Mouse (Mus musculus): ENCODE measurements around the gene Gm49403. TPM values are rescaled to one million over a fixed set of nuclear protein-coding genes. Genes with fewer than 3 reads are reported as not detected.
A peak's percentile ranks its signal among the peaks of the same experiment; 100 is the strongest.

The Gm49403 gene
- polyA plus RNA-seq, 1 experiment = not detected

DNA sequence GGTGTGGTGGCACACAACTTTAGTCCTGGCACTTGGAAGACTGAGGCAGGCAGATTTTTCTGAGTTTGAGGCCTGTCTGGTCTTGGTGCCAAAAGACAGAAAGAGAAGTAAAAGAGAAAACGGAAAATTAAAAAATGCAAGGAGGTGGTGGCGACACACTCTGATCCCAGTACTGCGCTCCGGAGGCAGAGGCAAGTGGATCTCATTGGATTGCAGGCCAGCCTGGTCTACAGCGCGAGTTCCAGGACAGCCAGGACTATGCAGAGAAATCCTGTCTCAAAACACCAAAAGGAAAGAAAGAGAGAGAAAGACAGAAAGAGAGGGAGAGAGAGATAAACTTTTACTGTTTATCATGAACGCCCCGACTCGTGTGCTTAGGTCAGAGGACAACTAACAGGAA lies 12.9 kb upstream of the Gm49403 start:
- no peak for TF ChIP-seq CTCF (IDR thresholded peaks at IDR 0.05; ENCODE audit: insufficient read depth, low read length)
- no peak for TF ChIP-seq POLR2A (IDR thresholded peaks at IDR 0.05; ENCODE audit: borderline replicate concordance, extremely low read depth, low read depth, low read length)
- DNase-seq = no peak
- Histone ChIP-seq H3K4me1 (ENCODE audit: control insufficient read depth, insufficient read depth, low read length) (no peaks in the 10 kb centered on the region; the same call in 1 of the 2 replicates), H3K4me3 (replicated peaks; ENCODE audit: extremely low read depth, low read depth, low read length) (peak overlapping the region; percentile 72)
- 20% methylated on average over 9 of the region's 9 CpGs for WGBS

DNA sequence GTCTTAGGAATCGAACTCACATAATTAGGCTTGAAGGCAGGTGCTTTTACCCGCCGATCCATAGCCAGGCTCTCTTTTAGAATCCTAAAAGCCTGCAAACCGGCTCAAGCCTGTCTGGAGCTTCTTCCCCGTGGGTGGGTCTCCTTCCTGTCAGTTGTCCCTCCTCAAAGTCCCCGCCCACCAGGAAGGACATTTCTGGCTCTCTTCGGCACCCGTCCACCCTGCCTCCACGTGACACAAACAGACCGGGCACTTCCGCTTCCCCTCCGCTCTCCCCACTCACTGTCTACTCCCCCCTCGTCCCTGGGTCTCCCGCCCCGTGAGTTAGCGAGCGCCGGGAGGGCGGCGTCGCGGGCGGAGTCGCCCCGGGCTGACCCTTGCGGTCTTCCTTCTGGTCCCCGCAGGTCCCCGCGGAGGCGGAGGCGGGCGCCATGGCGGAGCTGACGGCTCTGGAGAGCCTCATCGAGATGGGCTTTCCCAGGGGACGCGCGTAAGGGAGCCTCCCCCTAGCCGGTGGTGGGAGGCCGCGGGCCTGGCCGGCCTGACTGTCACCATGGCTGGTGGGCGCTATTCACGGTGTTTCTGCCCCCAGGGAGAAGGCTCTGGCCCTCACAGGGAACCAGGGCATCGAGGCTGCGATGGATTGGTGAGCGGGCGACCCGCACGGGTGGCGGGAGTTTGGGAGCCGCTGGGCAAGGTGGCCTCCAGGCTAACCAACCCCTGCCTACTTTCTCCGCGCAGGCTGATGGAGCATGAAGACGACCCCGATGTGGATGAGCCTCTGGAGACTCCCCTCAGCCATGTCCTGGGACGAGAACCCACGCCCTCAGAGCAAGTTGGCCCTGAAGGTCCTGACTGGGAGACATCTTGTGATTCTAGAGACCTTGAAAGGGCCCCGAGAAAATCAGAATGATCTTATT lies 12.2 kb upstream of the Gm49403 start, which contains the start of gene Ubxn1:
Gene Ubxn1, plus strand, starts transcription at position 230 of the 920 bp plus-strand sequence.
- no peaks in the 10 kb centered on the region; the same call in 1 of the 2 replicates for H3K4me1 ChIP-seq (ENCODE audit: control insufficient read depth, insufficient read depth, low read length)
- peak; percentile 98 for DNase-seq
- 1% methylated on average over 59 of the region's 59 CpGs for WGBS
- no peak for TF ChIP-seq CTCF (IDR thresholded peaks at IDR 0.05; ENCODE audit: insufficient read depth, low read length)
- TF ChIP-seq POLR2A (IDR thresholded peaks at IDR 0.05; ENCODE audit: borderline replicate concordance, extremely low read depth, low read depth, low read length) = peak; percentile 51; the same call in 1 of the 2 replicates
- H3K4me3 ChIP-seq (replicated peaks; ENCODE audit: extremely low read depth, low read depth, low read length) = peak within 1 kb of the TSS; percentile 72

DNA sequence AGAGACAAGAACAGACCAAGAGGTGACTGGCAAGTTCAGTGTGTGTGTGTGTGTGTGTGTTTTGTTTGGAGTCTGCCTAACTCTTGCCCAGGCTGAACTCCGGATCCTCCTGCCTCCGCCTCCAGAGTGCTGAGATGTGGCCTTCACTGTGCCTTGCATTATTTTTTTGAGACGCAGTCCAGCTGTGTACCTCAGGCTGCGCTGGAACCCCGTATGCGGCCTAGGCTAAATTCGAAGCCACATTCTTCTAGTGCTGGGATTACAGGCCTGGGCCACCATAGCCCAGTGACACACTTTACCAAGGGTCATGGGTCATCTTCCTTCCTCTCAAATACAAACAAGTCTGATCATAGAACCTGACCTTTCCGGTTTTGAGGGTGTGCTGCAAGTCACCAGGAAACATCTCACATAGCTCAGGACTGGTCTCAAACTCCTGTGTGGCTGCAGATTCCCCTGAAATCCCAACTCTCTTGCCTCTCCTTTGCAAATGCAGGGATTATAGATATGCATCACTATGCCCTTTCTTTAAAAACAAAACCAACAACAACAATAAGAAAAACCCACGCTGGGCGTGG lies 11.4 kb upstream of the Gm49403 start:
- DNase-seq = no peak
- Histone ChIP-seq H3K4me3 (replicated peaks; ENCODE audit: extremely low read depth, low read depth, low read length) (peak overlapping the region; percentile 72), H3K4me1 (ENCODE audit: control insufficient read depth, insufficient read depth, low read length) (no peaks in the 10 kb centered on the region; the same call in 1 of the 2 replicates)
- TF ChIP-seq CTCF (IDR thresholded peaks at IDR 0.05; ENCODE audit: insufficient read depth, low read length) (no peak), POLR2A (IDR thresholded peaks at IDR 0.05; ENCODE audit: borderline replicate concordance, extremely low read depth, low read depth, low read length) (no peak)
- 57% methylated on average over 10 of the region's 10 CpGs for WGBS

DNA sequence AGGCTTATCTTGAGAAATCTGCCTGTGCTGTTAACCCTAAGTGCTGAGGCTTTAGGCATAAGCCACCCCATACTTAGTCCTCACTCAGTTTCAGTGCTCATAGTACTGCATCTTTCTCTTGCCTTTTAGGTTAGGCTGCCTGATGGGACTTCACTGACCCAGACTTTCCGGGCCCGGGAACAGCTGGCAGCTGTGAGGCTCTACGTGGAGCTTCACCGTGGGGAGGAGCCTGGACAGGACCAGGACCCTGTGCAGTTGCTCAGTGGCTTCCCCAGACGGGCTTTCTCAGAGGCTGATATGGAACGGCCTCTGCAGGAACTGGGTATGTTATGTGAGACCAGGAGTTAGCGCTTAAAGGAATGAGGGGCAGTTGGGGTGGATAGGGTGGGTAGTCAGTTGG lies 8.7 kb upstream of the Gm49403 start:
- no peak for TF ChIP-seq POLR2A (IDR thresholded peaks at IDR 0.05; ENCODE audit: borderline replicate concordance, extremely low read depth, low read depth, low read length)
- TF ChIP-seq CTCF (IDR thresholded peaks at IDR 0.05; ENCODE audit: insufficient read depth, low read length) = no peak
- DNase-seq = no peak
- WGBS = 89% methylated on average over 7 of the region's 7 CpGs
- Histone ChIP-seq H3K4me3 (replicated peaks; ENCODE audit: extremely low read depth, low read depth, low read length) (no peak overlapping the region), H3K4me1 (ENCODE audit: control insufficient read depth, insufficient read depth, low read length) (peaks cover 3% of the 10 kb centered on the region)

DNA sequence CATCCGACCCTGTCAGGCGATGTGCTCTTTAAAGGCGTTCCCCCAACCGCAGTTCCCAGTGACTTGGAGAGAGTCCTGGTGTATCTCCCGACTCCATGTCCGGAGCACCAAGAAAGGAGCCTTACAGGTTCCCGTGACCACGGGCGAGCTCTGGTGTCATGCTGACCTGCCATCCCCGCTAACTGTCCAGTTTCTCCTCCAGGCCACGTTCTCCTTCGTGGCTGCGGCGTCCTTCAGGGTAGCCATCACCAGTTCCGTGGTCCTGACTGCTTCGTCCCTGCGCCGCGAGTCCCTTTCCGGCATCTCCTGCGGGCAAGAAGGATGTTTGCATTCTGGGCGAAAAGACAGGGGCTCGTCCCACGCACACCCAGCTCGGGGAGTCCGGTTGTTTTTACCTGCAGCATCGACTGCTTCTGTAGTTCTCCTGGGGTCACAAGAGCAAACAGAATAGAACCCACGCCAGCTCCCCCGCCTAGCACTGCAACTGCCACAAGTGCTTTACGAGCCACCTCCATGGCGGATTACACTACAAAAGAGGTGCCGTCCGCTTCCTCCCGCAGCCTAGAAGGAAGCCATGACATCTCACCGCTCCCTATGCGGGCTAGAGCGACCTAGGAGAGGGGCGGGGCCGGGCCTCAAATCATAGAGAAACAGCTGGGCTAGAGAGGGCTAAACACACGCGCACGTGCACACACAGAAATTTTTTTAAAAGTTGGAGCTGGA lies 3.3 kb upstream of the Gm49403 start, which contains the start of gene Uqcc3:
Gene Uqcc3, minus strand, starts transcription at position 613 of the 723 bp plus-strand sequence.
- H3K4me3 ChIP-seq (replicated peaks; ENCODE audit: extremely low read depth, low read depth, low read length) = peak within 1 kb of the TSS; percentile 76
- under 1% methylated on average over 42 of the region's 42 CpGs for WGBS
- TF ChIP-seq CTCF (IDR thresholded peaks at IDR 0.05; ENCODE audit: insufficient read depth, low read length) = no peak
- peak; percentile 92; the same call in 1 of the 2 replicates for TF ChIP-seq POLR2A (IDR thresholded peaks at IDR 0.05; ENCODE audit: borderline replicate concordance, extremely low read depth, low read depth, low read length)
- DNase-seq = peak; percentile 83
- peaks cover 3% of the 10 kb centered on the region for H3K4me1 ChIP-seq (ENCODE audit: control insufficient read depth, insufficient read depth, low read length)

DNA sequence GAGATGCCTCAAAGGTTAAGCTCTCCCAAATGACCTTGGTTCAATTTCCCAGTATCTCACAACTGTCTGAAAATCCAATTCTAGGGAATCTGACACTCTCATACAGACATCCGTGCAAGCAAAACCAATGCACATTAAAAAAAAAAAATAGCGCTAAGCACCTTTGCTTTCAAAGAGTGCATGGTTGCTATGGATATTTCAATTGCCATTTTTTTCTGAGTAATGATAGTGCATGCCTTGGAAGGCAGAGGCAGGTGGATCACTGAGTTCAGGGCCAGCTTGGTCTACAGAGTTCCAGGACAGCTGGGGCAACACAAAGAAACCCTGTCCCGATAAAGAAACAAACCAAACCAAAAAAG lies 2.7 kb upstream of the Gm49403 start:
- TF ChIP-seq CTCF (IDR thresholded peaks at IDR 0.05; ENCODE audit: insufficient read depth, low read length) = no peak
- TF ChIP-seq POLR2A (IDR thresholded peaks at IDR 0.05; ENCODE audit: borderline replicate concordance, extremely low read depth, low read depth, low read length) = no peak

DNA sequence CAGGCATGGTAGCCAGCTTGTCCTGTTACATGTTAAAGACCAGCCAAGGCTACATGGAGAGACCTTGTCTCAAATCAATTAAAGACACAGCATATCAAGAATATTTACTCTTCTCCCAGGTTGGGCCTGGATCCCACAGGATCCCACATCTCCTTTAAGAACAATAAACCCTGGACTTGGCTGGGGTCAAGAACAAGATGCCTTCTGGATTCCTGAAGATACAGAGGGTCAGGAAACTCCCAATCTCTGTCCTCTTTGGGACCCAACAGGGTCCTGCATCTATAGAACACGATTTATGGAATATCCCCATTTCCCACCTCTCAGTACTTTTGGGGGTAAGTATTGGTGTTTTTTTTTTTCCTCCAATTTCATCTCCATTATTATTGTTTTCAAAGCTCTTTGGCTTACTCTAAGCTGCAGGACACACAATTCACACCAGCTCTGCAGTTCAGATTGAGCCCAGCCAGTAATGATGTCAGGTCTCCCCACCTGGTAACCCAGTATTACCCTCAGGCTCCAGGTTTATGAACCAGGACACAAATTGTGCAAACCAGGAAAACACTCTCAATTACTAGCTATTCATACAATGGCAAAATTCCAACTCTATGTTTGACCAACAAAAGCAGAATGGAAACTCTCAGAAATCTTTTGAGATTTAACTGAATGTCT lies 3.3 kb downstream of the Gm49403 start:
- Histone ChIP-seq H3K4me3 (replicated peaks; ENCODE audit: extremely low read depth, low read depth, low read length) (no peak overlapping the region), H3K4me1 (ENCODE audit: control insufficient read depth, insufficient read depth, low read length) (peaks cover 3% of the 10 kb centered on the region; the same call in 1 of the 2 replicates)
- no peak for DNase-seq
- 40% methylated on average over 1 of the region's 1 CpGs for WGBS
- no peak for TF ChIP-seq CTCF (IDR thresholded peaks at IDR 0.05; ENCODE audit: insufficient read depth, low read length)
- no peak for TF ChIP-seq POLR2A (IDR thresholded peaks at IDR 0.05; ENCODE audit: borderline replicate concordance, extremely low read depth, low read depth, low read length)

More for the DNA sequence above, 2.7 kb upstream of the Gm49403 start:
- WGBS = 8% methylated on average over 3 of the region's 3 CpGs
- H3K4me3 ChIP-seq (replicated peaks; ENCODE audit: extremely low read depth, low read depth, low read length) = peak overlapping the region; percentile 76
- no peak for DNase-seq
- peaks cover 3% of the 10 kb centered on the region for H3K4me1 ChIP-seq (ENCODE audit: control insufficient read depth, insufficient read depth, low read length)

DNA sequence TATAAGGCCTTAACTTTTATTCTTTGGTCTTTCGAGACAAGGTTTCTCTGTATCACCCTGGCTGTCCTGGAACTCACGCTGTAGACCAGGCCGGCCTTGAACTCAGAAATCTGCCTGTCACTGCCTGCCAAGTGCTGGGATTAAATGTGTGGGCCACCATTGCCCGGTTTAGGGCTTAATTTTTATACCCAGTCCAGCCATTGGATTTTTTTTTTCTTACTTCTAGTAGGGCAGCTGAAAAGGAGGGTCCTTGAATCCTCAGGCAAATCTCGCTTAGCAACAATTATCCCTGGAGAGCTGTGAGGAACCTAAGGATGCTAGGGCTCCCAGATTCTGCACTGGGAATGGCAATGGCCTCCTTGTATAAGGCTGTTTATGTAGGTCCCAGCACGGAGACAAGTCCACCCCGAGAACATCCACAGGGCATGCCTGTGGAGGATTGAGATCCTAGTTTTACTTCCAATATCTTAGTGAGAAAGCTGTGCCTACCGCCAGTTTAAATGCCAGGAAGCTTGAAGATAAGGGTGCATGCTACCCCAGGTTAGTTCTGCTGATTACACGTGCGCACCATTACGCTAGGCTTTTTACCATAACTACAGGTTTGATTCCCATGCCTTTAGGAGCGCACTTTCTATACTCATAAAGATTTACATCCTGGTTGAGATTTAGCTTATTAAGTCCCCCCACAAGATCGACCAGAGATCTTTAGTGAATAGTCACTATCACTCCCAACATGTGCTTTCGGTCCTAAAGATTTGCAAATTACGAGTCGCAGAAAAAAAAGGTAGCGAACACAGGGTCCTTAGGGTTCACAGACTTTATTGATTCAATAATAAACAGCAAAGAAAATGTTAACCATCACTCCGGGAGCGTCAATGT lies 4.1 kb downstream of the Gm49403 start:
- DNase-seq = no peak
- WGBS = 18% methylated on average over 19 of the region's 19 CpGs
- Histone ChIP-seq H3K4me1 (ENCODE audit: control insufficient read depth, insufficient read depth, low read length) (peaks cover 3% of the 10 kb centered on the region; the same call in 1 of the 2 replicates), H3K4me3 (replicated peaks; ENCODE audit: extremely low read depth, low read depth, low read length) (peak overlapping the region; percentile 96)
- no peak for TF ChIP-seq POLR2A (IDR thresholded peaks at IDR 0.05; ENCODE audit: borderline replicate concordance, extremely low read depth, low read depth, low read length)

Measured in lung, adult 2 months (tissue).